Mouse (Mus musculus) MEL (cell line): ENCODE results near the gene Tom1l2.

ENCODE experiments used
- MAX ChIP-seq: IDR thresholded peaks from 2 replicates; pipeline ENCODE4 v1.6.1; 2011; ENCODE audit warnings: low read length, improper control_type of control experiment
- POLR2A ChIP-seq, 2 experiments: IDR thresholded peaks; 2 replicates each; pipeline ENCODE4 v1.6.1; 2011 to 2012; ENCODE audit warnings: low read length in 2 of 2, mild to moderate bottlenecking in 2 of 2, control low read depth in 1 of 2, improper control_type of control experiment in 1 of 2, low read depth in 1 of 2, moderate library complexity in 1 of 2; ENCODE audit not compliant: control insufficient read depth in 1 of 2, insufficient read depth in 1 of 2, poor library complexity in 1 of 2
- POLR2AphosphoS2 ChIP-seq: IDR thresholded peaks from 2 replicates; pipeline ENCODE4 v1.6.1; 2011; ENCODE audit warnings: low read length, improper control_type of control experiment
- USF1 ChIP-seq: IDR thresholded peaks from 2 replicates; pipeline ENCODE4 v1.6.1; 2014; ENCODE audit warnings: low read depth, mild to moderate bottlenecking, inconsistent platforms, low read length, improper control_type of control experiment, moderate library complexity

GRCm38 (mm10) chr11:60316883-60317282 lies 35.8 kb downstream of the Tom1l2 start:
- no peak for TF ChIP-seq POLR2A (IDR thresholded peaks at IDR 0.05; ENCODE audit: control insufficient read depth in 1 of 2, insufficient read depth in 1 of 2, low read depth in 1 of 2, low read length in 2 of 2, poor library complexity in 1 of 2)
- no peak for TF ChIP-seq USF1
- TF ChIP-seq MAX = no peak
- TF ChIP-seq POLR2AphosphoS2 = no peak
